Mouse (Mus musculus) 3T3-L1 (cell line): ENCODE measurements around the gene Tmem243.

Experiments
- DNase-seq: peaks from one replicate; pipeline ENCODE4 v3.0.0-alpha.2; 2015; ENCODE audit warnings: low read depth, low spot score

Tmem243 gene

DNA sequence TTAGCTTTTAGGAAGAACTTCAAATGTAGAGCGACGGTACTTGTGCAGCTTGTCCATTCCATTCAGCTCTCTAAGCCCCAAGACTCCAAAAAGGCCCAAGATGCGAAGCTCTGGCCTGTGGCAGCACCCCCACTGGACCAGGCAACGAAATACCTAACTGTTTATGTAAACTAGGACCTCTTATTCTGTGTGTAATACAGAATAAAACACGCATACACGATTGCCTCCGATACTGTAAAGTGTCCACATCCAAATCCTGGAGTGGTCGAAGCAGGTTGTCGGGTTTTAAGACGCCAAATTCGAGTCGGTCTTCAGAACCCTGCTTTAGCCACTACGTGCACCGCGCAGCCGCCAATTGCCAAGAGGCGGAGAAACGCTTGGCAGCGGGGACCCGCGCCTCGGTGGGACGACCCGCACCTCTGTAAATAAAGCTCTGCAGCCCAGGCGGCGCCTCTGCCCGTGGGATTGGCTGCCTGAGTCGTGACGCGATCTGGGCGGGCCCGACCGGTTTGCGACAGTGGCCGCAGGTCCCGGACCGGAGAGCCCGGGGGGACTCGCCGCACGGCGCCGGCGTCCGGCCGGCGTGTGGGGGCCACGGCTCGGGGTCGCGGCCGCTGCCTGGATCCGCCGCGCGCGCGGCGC lies at the start of gene Tmem243:
Tmem243 (plus strand) TSS at position 462 of the 642 bp plus-strand sequence.
- DNase-seq, result peak; percentile 75

DNA sequence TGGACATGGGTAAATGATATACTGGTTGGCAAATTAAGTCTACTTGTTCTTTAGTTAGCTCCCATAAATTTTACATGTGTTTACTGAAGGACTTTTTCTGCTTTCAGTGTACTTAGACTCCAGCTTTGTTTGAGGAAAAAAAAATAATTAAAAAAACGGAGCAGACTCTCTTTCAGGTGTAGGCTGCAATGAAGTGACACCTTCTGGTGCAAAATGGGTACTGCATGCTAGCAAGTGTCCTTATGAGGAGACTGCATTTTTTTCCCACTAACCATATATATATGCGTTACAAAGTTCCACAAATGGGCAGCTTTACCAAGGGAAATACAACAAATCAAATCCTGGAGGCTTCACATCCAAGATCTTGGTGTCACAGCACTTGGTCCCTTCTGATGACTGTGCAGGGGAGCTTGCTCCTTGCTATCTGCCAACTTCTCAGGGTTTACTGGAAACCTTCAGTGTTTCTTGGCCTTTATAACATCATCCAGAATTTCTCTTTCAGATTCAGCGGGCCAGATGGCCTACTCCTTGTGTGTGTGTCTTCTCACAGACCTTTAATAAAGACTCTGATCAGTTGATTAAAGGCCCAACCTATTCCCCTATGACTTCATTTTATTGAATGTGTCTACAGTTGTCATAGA lies 44.3 kb upstream of the Tmem243 start:
- DNase-seq, result peak; percentile 83

DNA sequence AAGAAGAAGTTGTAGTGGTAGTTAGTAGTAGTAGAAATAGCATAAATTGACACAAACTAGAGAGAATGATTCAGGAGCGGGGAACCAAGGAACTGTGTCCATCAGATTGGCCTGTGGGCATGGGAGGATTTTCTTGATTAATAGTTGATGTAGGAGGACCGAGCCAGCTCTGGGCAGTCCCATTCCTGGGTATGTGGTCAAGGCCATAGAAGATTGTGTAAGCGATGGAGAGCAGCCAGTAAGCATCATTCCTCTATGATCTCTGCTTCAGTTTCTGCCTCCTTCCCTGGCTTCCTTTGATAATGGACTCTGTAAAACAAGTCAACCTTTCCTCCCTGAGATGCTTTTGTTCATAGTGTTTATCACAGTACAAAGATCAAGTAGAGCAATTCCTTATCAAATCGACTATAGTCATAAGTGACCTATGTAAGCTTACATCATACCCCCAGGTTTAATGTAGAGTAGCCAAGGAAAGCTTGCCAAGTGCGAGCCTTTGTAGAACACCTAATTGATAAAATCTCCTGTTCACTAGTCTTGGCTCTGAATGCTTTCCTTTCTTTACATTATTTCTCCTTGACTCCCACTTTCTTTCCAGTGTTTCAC lies 43.1 kb upstream of the Tmem243 start:
- peak; percentile 74 for DNase-seq

DNA sequence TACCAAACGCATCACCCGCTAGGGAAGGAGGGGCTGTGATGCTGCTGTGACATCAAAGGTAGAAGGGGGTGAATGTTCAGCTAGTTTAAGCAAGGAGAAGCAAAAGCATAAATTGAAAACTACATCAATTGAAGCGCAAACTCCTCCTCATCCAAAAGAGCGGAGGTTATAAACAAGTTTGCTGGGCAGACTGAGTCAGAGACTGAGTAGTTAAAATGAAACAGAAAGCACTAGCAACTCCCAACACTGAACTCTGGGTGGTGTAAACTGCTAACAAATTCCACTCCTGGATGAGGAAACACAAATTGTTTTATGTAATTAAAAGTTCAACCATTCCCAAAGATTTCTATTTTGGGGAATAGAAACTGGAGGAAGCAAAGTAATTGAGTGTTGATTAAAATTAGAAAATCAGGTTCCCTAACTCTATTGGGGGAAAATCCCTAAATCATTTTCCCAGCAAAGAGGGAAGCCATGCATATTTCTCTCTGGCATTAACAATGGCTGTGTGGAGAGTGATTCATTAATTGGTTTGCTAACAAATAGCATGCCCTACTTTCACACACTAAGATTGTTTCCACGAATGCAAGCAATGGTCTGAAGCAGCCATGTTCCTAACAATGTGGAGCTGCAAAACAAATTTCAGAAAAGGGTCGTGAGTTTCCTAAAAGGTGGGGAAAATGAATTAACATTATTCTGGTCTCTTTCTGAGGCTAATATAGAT lies 41.0 kb upstream of the Tmem243 start:
- DNase-seq, result peak; percentile 43

DNA sequence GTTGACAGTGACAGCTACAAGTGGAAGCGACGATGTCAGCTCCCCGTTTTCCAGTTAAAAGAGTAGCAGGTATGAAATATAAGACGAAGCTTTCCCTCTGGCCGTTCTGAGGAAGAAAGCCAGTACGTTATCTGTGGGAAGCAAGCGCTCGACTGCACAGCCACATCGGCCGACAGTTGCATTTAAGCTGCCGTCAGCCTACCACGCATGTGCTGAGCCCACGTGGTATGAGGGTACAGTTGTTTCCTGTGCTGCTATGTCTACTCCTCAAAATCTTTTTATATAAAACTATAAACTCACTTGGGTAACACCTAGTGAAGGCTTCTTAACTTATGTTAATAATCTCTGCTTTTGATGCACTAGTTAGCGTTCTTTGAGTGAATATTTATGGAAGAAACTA lies 40.2 kb upstream of the Tmem243 start:
- no peak for DNase-seq

DNA sequence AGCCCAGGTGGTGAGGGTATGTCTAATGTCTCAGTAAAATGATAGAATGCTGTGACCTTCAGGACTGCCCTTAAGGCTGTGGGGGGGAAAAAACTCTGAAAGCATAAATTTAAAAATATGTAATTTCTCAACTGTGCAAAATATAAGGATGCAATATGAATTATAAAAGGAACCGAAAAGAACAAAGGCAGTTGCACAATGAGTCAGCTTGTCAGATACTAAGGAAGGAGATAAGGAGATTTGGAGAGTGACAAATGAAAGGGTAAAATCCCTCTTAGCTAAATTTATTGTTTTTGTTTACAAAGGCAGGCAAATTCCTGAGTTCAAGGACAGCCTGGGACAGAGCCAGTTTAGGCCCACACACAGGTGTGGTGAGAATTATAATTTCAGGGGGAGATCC lies 36.3 kb upstream of the Tmem243 start:
- no peak for DNase-seq

DNA sequence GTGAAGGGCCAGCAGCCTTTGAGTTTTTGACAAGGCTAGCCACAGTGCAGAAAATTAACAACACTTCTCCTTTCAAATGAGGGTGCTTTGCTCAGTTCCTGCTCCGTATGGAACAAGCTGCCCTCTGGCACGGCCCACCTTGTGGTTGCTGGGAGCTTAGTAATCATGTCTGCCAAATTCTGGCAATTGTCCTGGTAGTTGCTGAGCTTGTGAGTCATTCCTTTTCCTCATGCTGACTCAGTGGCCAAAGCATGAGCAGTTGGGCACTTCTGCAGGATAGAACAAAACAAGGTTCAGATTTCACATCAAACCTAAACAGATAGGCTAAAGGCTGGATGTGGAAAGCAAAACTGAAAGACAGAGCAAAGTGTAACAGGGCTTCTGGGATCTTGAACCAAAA lies 31.6 kb upstream of the Tmem243 start:
- peak; percentile 100 for DNase-seq

DNA sequence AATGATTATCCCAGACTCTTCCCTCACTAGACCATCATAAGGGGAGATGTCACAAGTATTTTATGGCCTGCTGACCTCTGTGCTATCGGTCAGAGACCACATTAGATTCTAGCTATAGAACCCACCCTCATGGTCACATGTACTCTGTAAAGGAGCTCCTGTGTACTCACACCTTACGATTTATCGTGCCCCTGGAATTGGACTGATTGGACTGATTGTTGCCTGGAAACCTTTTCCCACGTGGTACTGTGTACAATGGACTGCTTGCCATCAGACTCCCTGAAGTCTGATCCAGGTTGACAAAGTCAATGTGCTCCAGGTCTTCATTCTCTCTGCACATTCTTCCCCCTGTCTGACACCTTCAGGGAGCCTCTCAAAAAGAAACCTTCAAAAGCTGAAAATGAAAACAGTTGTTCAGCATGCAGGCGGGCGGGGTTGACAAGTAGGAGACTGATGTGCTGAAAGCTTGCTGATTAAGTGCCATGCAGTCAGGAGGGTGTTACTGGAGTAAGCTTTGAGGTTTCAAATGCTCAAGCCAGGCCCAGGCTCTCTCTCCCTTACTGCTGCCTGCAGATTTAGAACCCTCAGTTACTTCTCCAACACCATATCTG lies 30.8 kb upstream of the Tmem243 start:
- DNase-seq, result peak; percentile 67

DNA sequence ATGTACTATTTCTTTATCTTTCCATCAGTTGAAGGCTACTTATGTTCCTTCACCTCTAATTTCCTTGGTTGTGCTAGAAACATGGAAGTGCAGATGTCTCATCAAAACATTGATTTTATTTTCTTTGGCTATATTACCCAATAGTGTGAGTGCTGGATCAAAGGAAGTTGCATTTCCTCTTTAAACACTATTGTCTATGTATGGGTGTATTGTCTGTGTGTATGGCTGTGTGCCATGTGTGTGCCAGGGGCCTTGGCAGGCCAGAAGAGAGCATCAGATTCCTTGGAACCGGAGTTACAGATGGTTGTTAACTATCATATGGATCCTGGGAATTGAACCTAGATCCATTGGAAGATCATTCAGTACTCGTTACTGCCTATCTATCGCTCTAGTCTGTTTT lies 29.1 kb upstream of the Tmem243 start:
- DNase-seq, result no peak

DNA sequence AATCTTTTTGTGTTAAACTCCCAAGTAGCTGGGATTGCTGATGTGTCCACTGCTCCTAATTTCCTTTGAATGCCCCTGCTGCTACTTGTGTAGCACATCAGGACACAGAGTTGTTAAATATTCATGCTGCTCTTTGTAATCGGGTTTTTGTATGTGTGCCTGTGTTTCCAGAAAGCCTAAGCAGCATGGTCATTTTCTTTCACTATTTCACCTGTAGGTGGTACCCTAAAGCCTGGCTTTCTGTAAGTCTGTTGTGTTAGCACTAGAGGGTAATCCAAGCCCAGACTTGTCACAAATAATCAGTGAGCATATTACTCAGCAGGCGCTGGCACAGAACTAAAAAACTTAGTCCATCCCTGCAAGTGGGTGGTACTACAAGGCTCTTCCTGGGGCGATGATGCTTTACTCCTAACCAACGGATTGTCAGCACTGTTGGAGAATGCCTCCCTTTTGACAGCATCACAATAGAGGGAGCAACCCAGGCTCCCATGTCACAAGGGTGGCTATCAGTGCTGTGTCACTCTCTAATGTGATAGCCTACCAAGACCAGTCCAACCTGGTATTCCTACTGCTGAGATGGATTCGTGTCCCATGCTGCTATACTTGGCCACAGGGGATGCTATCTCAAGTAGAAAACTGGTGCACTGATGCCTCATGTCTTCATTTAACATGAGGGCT lies 27.2 kb upstream of the Tmem243 start:
- peak; percentile 80 for DNase-seq

DNA sequence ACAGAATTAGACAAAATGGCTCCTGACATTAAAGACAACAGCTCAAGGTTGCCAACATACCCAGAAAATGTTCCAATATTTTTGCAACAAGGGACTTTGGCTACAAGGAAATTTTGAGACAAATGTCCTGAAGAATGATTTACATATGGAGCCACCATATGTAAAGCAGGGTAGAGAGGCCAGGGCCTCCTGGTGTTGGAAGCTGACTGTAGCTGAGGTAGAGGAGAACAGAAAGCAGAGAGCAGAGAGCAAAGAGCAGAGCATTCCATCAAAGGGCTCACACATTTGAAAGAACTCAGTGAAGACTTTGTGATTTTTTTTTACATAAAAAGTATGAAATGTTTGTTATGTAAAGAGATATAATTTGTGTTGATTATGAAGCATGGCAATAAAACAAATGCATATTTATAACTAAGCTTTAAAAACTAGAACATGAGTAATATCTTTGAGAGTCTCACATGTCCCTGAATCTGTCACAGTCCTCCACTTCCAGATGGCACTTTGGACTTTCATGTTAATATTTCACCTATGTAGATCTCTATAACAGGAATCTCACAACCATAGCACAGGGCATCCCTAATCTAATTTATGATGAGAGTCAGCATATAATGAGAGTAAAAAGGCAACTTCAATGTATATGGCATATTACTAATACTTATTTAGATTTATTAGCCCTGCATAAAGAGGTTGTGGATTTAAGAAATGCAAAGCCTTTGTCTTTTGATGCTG lies 20.5 kb upstream of the Tmem243 start:
- no peak for DNase-seq

DNA sequence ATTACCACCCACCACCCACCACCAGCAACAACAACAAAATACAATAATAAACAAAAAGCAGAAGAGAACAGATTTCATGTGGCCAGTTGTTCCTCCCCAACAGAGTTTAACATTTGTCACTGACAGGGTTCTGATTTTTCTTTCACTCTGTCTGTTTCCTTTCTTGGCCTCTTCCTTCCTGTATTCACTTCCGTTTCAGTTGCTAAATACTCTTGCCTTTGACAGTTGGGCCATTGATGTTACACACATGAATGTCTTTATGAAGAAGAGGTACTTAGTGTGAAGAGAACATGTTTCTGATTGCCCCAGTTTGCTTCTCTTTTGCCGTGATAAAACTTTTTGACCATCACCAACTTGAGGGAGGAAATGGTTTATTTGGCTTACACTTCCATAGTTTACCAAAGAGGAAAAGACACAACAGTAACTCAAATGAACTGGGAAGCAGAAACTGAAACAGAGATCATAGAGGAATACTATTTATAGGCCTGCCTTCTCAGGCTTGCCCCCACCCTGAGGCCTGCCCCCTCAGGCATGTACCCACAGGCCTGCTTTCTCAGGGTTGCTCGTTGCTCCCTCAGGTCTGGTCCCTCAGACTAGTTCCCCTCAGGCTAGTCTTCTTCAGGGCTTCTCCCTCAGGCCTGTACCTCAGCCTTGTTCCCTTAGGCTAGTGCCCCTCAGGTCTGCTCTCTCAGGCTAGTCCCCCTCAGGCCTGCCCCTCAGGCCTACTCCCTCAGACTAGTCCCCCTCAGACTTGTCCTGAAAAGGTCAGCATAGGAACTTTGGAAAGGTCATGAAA lies 13.3 kb upstream of the Tmem243 start:
- DNase-seq, result no peak

DNA sequence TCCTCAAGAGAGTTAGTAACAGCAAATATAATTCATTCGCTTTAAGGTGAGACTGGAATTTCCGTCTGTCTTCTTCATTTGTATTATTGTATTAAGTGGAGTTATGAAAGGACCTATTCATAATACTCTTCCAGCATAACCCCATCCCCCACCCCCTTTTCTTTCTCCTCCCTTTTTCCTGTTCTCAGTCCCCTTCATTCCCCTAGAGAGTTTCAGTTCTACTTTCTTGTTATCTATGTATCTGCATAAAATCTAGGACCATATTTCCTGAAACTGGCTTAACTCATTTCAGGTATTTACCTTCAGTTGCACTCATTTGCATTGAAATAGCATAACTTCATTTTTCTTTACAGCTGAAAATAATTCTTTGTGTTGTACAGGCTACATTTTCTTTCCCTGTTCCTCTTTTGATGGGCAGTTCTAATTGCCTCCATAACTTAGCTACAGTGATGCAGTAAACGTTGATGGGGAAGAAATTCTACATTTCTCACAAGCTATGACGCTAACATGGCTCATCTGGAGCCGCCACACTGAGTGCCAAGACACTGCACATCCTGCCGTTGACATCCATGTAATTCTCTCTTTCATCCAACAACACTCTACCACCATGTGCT lies 9.9 kb upstream of the Tmem243 start:
- DNase-seq, result no peak

DNA sequence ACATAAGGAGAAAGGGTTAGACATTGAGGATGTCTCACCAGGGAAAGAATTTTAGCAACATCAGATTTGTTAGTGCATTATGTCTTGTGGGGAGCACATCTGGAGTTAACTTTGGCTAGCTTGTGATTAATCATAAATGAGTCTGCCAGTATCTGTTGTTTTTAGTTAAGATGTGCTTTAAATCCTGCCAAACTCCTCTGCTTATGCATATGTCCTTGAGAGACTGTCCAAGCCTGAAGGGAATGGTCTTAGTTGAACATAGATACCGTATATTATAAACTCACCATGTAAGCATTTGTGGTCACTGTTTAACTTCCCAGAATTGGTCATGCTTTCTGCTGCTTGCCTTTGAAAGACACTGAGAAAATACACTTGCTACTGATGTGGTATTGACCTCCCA lies 7.8 kb upstream of the Tmem243 start:
- DNase-seq, result peak; percentile 76

DNA sequence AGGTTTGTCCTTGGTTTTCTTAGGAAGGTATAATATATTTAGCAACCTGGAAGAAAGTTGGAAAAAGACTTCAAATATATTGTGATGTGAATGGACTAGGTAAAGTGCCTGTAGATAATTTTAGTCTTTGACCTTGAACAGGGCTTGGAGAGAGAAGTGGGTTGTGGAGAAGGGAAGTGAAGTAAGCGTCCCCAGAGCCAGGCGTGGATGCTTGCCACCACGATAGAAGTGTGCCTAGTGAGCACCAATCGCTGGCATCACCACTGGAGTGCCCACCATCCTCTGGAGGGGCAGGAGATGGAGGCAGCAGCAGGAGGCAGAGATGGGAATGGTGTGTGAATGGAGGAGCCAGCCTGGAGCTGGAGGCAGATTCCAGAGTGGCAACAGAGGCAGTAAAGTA lies 7.0 kb upstream of the Tmem243 start:
- DNase-seq, result no peak

DNA sequence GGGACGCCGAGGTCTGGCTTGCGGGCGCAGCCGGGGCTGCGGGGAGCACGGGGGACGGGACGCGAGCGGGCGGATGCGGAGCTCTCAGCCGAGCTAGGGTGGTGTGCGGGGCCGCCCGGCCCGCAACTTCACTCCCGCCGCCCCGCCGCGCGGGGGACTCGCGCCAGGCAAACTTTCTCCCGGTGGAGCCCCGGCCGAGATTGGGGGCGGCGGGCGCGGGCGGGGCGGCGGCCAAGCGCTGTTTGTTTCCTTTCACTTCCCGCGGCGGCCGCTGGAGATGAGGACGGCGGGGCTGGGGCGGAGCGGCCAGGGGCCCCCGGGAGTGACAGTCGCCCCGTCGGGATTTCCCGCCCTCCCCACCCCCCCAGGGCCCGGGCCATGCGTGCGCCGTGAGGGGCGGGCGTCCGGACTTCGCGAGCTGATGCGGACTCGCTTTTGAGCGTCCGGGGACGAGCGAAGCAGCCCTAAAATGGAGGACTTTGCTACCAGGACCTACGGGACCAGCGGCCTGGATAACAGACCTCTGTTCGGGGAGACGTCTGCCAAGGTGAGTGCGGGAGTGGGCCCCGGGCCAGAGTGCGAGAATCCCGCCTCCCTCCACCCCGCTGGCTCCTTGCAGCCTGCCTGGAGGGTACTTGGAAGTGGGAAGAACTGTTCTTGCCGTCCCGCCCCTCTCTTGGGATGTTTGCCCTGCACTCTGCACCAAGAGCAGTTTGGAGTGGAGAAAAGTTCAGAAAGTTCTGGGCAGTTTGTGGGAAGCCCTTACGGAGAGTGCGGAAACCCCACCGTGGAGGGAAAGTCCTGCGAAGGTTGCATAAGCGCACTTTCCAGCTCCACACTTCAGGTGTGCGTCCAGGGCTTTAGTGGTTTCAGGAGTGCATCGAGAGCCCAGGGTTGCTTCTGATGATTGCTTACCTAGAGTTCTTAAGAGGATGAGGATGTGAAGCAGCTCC lies 657 bp downstream of the Tmem243 start:
- DNase-seq, result peak; percentile 35

DNA sequence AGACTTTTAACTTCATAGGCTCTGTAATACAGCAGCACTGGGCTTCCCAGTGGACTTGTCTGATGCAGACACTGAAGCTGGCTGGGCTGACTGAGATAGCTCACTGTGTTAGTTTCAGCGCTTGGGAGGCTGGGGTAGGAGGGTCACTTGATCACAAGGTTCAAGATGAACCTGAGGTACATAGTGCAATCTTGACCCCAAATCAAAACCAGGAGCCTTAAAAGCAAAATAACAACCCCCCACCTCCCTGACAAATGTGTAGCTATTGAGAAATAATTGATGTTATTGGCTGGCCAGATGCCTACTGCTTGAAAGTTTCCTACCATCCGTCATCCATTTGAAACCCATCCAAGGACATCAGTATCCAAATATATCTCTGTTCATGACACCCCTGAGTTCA lies 2.2 kb downstream of the Tmem243 start:
- DNase-seq, result no peak

DNA sequence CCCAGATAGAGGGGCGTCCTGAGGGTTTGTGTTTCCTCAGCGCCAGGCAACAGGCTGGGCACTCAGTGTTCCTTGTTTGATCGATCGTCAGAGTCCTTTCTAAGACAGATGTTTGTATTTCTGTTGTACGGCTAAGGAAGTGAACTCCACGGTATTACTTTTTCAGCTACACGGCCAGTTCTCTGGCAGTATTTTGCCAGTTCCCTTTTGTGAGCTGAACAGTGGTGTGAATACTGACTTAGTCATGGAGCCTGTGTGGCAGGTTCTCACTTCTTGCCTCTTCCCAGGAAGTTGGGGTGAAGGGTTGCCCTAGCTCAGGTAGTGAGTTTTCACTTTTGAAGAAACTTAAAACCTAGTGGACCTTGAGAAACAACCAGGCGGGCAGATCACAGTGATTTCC lies 3.5 kb downstream of the Tmem243 start:
- no peak for DNase-seq
